Mouse (Mus musculus) limb, embryonic 15.5 days (tissue): ENCODE data around the gene Nup210. TPM values are rescaled to one million over a fixed set of nuclear protein-coding genes. Genes with fewer than 3 reads are reported as not detected.
A peak's percentile ranks its signal among the peaks of the same experiment; 100 is the strongest.

Source experiments
- ATAC-seq: fragments of 200-750 bp; cut with Nextera tagmentation; 2 replicates; pipeline ENCODE4 v1.8.0; 2017; ENCODE audit warnings: low read depth, moderate TSS enrichment; ENCODE audit not compliant: insufficient number of reproducible peaks, low FRiP score, low TSS enrichment
- H3K27ac ChIP-seq: fragments of 300-500 bp; sonication (generic); 2 replicates; pipeline ENCODE4 v1.5.1; 2015; ENCODE audit warnings: moderate library complexity, mild to moderate bottlenecking, inconsistent platforms
- H3K27me3 ChIP-seq: fragments of 300-500 bp; sonication (generic); 2 replicates; pipeline ENCODE4 v1.6.1; 2015; ENCODE audit warnings: inconsistent platforms
- H3K36me3 ChIP-seq: fragments of 300-500 bp; sonication (generic); 2 replicates; pipeline ENCODE4 v1.6.1; 2015; ENCODE audit warnings: inconsistent platforms
- H3K4me1 ChIP-seq: fragments of 300-500 bp; sonication (generic); 2 replicates; pipeline ENCODE4 v1.6.1; 2015; ENCODE audit warnings: inconsistent platforms
- H3K4me2 ChIP-seq: fragments of 300-500 bp; sonication (generic); 2 replicates; pipeline ENCODE4 v1.6.1; 2015; ENCODE audit warnings: mild to moderate bottlenecking, inconsistent platforms
- H3K4me3 ChIP-seq: fragments of 300-500 bp; sonication (generic); 2 replicates; pipeline ENCODE4 v1.5.1; 2015; ENCODE audit warnings: mild to moderate bottlenecking, inconsistent platforms
- H3K9ac ChIP-seq: fragments of 300-500 bp; sonication (generic); 2 replicates; pipeline ENCODE4 v1.6.1; 2015; ENCODE audit warnings: inconsistent platforms
- H3K9me3 ChIP-seq: fragments of 300-500 bp; sonication (generic); 2 replicates; pipeline ENCODE4 v1.6.1; 2016; ENCODE audit warnings: inconsistent platforms
- WGBS: fragments of 180-500 bp; shearing (Covaris S2); methylation state at CpG from one replicate; pipeline ENCODE4 v1.1.7; 2015; 5-methylcytosine and 5-hydroxymethylcytosine counted together
- polyA plus RNA-seq: library from polyadenylated mRNA; unstranded; fragments of >200 nt; fragmentation: Nextera tagmentation; extraction: Ambion mirVana; gene quantifications from 2 replicates; pipeline ENCODE4 v1.2.1, GENCODE M21; 2015

Gene Nup210
- polyA plus RNA-seq: 11.3 and 11.6 TPM in 2 replicates

DNA sequence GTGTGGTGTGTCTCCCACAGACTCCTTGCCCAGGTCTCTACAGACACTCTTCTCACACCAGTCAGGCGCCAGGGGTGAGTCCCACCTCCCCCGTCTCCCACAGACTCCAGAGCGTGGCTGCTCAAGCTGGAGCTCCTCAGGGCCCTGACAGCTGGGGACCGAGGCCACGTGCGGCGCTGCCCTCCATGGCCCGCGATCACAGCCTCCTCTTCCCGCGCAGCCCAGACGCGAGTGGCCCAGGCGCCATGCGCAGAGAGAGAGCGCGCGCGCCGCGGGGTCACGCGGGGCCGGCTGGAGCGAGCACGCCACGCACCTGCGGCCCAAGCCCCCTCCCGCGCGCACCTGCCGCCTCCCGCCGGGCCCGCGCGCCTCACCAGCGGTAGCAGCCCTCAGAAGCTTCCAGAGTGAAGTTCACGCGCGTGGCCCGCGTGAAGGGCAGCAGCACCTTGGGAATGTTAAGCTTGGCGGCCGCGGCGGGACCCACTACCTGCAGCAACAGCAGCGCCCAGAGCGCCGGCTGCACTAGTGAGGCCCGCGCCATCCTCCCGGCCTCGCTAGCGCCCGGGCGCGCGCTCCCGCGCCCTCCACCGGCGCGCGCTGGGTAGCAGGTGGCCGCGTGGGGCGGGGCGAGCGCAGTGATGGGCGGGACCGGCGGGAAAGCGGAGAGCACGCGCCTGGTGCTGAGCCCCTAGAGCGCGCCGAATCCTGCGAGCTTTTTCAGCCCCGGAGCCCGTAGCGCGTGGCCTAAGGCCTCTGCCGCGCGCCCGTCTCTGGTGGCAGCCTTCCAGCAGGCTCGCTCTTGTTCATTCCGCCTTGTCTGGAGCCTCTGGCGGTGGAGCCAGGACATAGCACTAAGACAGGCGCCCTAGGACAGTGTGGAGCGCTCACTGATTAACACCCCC lies at the start of gene Nup210:
Gene Nup210 (minus strand): TSS at position 586 of the 902 bp plus-strand sequence.
- Histone ChIP-seq H3K4me3 (peak within 1 kb of the TSS; percentile 63), H3K27me3 (peaks cover 18% of the 10 kb centered on the region), H3K4me2 (peak within 1 kb of the TSS; percentile 99), H3K9ac (peak within 1 kb of the TSS; percentile 43), H3K27ac (no peak within 1 kb of the TSS; the same call in 1 of the 2 replicates), H3K9me3 (no peaks in the 10 kb centered on the region), H3K36me3 (no peaks in the 10 kb centered on the region), H3K4me1 (peaks cover 20% of the 10 kb centered on the region)
- ATAC-seq: peak; percentile 91
- under 1% methylated on average over 89 of the region's 93 CpGs for WGBS

- Histone ChIP-seq H3K4me1 (peaks cover 26% of the 10 kb centered on the region), H3K4me3 (no peak overlapping the region), H3K27me3 (no peaks in the 10 kb centered on the region), H3K36me3 (peaks cover 16% of the 10 kb centered on the region; the same call in 1 of the 2 replicates), H3K27ac (no peak overlapping the region), H3K4me2 (no peak overlapping the region), H3K9ac (no peak overlapping the region), H3K9me3 (no peaks in the 10 kb centered on the region)
- ATAC-seq: no peak
- WGBS: 35% methylated on average over 3 of the region's 3 CpGs
Measured at GRCm38 (mm10) chr6:91165210-91165609, 48.6 kb upstream of the Nup210 start.

- Histone ChIP-seq H3K4me1 (peaks cover 30% of the 10 kb centered on the region), H3K9ac (no peak overlapping the region), H3K4me2 (no peak overlapping the region), H3K36me3 (peaks cover 15% of the 10 kb centered on the region; the same call in 1 of the 2 replicates), H3K27ac (no peak overlapping the region), H3K4me3 (no peak overlapping the region), H3K27me3 (no peaks in the 10 kb centered on the region), H3K9me3 (no peaks in the 10 kb centered on the region)
- 65% methylated on average over 2 of the region's 2 CpGs for WGBS
- no peak for ATAC-seq
Measured at GRCm38 (mm10) chr6:91164584-91164983, 48.0 kb upstream of the Nup210 start.

- no peak overlapping the region for H3K4me3 ChIP-seq
- H3K36me3 ChIP-seq: peaks cover 6% of the 10 kb centered on the region; the same call in 1 of the 2 replicates
- H3K9me3 ChIP-seq: no peaks in the 10 kb centered on the region
- H3K27ac ChIP-seq: no peak overlapping the region
- peaks cover 43% of the 10 kb centered on the region for H3K4me1 ChIP-seq
- H3K4me2 ChIP-seq: no peak overlapping the region
- WGBS: 76% methylated on average over 5 of the region's 5 CpGs
- H3K9ac ChIP-seq: no peak overlapping the region
- no peak for ATAC-seq
- no peaks in the 10 kb centered on the region for H3K27me3 ChIP-seq
Measured at GRCm38 (mm10) chr6:91163195-91163911, 46.7 kb upstream of the Nup210 start.

GRCm38 (mm10) chr6:91162314-91162713 lies 45.7 kb upstream of the Nup210 start:
- H3K4me1 ChIP-seq: peaks cover 53% of the 10 kb centered on the region
- no peaks in the 10 kb centered on the region for H3K9me3 ChIP-seq

GRCm38 (mm10) chr6:91161506-91162235 lies 45.0 kb upstream of the Nup210 start:
- Histone ChIP-seq H3K4me2 (no peak overlapping the region), H3K9me3 (no peaks in the 10 kb centered on the region), H3K4me1 (peaks cover 57% of the 10 kb centered on the region), H3K4me3 (no peak overlapping the region), H3K36me3 (no peaks in the 10 kb centered on the region; the same call in 1 of the 2 replicates), H3K27ac (no peak overlapping the region), H3K27me3 (no peaks in the 10 kb centered on the region), H3K9ac (no peak overlapping the region)
- no peak for ATAC-seq
- WGBS: 72% methylated on average over 6 of the region's 6 CpGs

More at GRCm38 (mm10) chr6:91162314-91162713, 45.7 kb upstream of the Nup210 start:
- WGBS: 77% methylated on average over 5 of the region's 5 CpGs
- Histone ChIP-seq H3K4me2 (no peak overlapping the region), H3K27me3 (no peaks in the 10 kb centered on the region), H3K27ac (no peak overlapping the region), H3K36me3 (no peaks in the 10 kb centered on the region; the same call in 1 of the 2 replicates), H3K4me3 (no peak overlapping the region), H3K9ac (no peak overlapping the region)
- ATAC-seq: no peak

- Histone ChIP-seq H3K9ac (no peak overlapping the region), H3K4me3 (no peak overlapping the region), H3K27me3 (no peaks in the 10 kb centered on the region), H3K4me2 (no peak overlapping the region), H3K27ac (no peak overlapping the region), H3K4me1 (peaks cover 62% of the 10 kb centered on the region), H3K36me3 (no peaks in the 10 kb centered on the region; the same call in 1 of the 2 replicates), H3K9me3 (no peaks in the 10 kb centered on the region)
- ATAC-seq: no peak
- WGBS: 71% methylated on average over 2 of the region's 2 CpGs
Measured at GRCm38 (mm10) chr6:91160976-91161375, 44.3 kb upstream of the Nup210 start.

DNA sequence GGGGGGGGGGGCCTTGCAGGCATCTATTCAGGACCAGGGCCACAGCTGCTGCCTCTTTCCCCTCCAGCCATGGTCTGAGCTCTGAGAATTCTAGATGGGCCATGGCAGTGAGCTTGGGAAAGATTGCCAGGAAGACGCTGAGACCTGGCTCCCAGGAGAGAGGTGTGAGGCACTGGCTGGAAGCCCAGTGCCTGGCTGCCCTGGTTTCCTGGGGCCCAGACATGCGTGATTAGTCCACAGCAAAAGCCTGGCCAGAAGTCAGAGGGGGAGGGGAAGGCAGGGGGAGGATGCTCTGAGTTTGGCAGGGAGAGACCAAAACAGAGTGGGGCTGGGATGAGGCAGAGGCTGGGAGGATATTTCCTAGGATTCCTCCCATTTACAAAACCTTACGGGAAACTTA lies 43.8 kb upstream of the Nup210 start:
- Histone ChIP-seq H3K4me1 (peaks cover 59% of the 10 kb centered on the region), H3K4me2 (no peak overlapping the region), H3K4me3 (no peak overlapping the region), H3K9ac (no peak overlapping the region), H3K9me3 (no peaks in the 10 kb centered on the region), H3K27ac (peak overlapping the region; percentile 38), H3K36me3 (no peaks in the 10 kb centered on the region), H3K27me3 (no peaks in the 10 kb centered on the region)
- 39% methylated on average over 3 of the region's 3 CpGs for WGBS
- no peak for ATAC-seq

DNA sequence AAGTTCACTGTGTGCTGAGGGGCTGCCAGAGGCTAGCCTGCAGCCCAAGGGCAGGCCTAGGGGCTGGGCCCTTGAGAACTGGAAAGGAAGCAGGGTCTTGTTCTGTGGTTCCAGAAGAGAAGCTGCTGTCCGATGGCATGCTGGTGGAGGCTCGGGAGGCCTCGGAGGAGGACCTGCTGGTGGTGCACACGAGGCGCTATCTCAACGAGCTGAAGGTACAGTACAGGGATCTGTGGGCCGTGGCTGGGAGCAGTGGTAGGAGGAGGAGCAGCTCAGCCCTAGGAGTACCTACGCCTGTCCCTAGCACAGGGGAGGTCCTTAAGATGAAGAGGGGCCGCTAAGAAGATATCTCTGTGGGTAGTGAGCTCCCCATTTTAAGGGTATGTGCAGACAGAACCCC lies 42.4 kb upstream of the Nup210 start:
- H3K4me2 ChIP-seq: no peak overlapping the region
- no peak overlapping the region for H3K9ac ChIP-seq
- no peak overlapping the region for H3K4me3 ChIP-seq
- 80% methylated on average over 9 of the region's 9 CpGs for WGBS
- ATAC-seq: no peak
- no peaks in the 10 kb centered on the region for H3K9me3 ChIP-seq
- no peaks in the 10 kb centered on the region for H3K36me3 ChIP-seq
- H3K4me1 ChIP-seq: peaks cover 53% of the 10 kb centered on the region
- H3K27me3 ChIP-seq: no peaks in the 10 kb centered on the region
- peak overlapping the region; percentile 34; the same call in 1 of the 2 replicates for H3K27ac ChIP-seq

DNA sequence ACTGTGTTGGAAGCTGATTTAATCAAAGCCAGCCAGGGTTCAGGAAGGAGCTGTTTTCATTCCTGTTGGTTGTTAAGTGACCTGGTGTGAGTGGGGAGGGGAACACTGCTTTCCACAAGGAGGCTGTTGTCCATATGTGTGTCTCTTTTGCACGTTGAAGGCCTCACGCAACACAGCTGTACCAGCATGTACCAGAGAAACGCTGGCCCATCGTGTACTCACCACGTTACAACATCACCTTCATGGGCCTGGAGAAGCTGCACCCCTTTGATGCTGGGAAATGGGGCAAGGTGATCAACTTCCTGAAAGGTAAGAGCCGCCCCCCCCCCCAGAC lies 40.6 kb upstream of the Nup210 start:
- Histone ChIP-seq H3K27ac (peak overlapping the region; percentile 86), H3K4me3 (peak overlapping the region; percentile 63), H3K27me3 (0 out of 2 replicates have a peak, but pooled peaks cover 3% of the 10 kb centered on the region), H3K9me3 (no peaks in the 10 kb centered on the region), H3K4me1 (peaks cover 62% of the 10 kb centered on the region), H3K9ac (peak overlapping the region; percentile 60), H3K4me2 (peak overlapping the region; percentile 83), H3K36me3 (no peaks in the 10 kb centered on the region)
- WGBS: 15% methylated on average over 6 of the region's 6 CpGs
- ATAC-seq: no peak

DNA sequence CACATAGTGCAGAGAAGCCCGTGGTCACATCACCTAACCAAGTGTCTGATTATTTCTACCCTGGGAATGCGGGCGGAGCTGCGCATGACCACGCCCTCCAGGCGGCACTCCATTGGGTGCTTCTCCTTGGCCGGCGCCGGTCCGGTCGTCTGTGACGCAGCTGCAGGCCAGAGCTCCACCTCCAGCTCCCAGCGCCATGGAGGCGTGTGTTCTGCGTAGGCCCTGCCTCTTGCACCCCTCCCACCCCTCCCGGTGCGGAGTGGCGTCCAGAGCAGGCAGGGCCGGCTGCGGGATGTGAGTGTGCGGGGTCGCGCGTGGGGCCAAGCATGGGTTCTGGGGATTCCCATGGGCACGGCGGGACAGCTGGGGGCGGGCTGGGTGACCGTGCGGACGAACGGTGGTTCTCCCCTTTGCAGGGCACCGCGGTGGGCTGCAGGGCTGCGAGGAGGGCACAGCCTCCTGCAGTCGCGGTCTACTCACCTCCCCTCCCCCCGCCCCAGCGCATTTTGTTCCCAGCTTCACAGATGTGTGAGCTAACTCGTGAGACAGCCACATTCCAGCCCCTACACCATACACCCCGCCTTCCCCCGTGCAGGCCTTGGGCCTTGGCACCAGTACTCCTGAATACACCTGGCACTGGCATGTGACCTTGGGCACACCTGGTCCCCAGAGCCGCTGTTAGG lies 40.1 kb upstream of the Nup210 start, which contains the start of gene Hdac11:
Gene Hdac11 (plus strand): TSS at position 112 of the 683 bp plus-strand sequence.
- H3K9me3 ChIP-seq: no peaks in the 10 kb centered on the region
- peak within 1 kb of the TSS; percentile 86 for H3K27ac ChIP-seq
- peak within 1 kb of the TSS; percentile 63 for H3K4me3 ChIP-seq
- H3K4me1 ChIP-seq: peaks cover 59% of the 10 kb centered on the region
- peak within 1 kb of the TSS; percentile 83 for H3K4me2 ChIP-seq
- H3K27me3 ChIP-seq: 0 out of 2 replicates have a peak, but pooled peaks cover 3% of the 10 kb centered on the region
- WGBS: 0% methylated on average over 36 of the region's 42 CpGs
- peak; percentile 90 for ATAC-seq
- H3K9ac ChIP-seq: peak within 1 kb of the TSS; percentile 60
- H3K36me3 ChIP-seq: no peaks in the 10 kb centered on the region
